Mouse (Mus musculus) hindbrain, postnatal 0 days (tissue): ENCODE measurements at regions not wholly inside any gene's neighbourhood (a gene's known extent, or its start where the extent isn't known, plus 50 kb on each side); places are given as distances from the start of the nearest gene placed in this dataset.

Experiments
- ATAC-seq: fragments of 200-750 bp; cut with Nextera tagmentation; 2 replicates; pipeline ENCODE4 v1.8.0; 2017; ENCODE audit warnings: mild to moderate bottlenecking, moderate TSS enrichment, moderate library complexity
- DNase-seq: peaks from one replicate; pipeline ENCODE4 v3.0.0-alpha.2; 2015; ENCODE audit warnings: low spot score
- H3K27ac ChIP-seq: fragments of 300-500 bp; sonication (generic); 2 replicates; pipeline ENCODE4 v1.5.1; 2014; ENCODE audit warnings: mild to moderate bottlenecking
- H3K27me3 ChIP-seq: fragments of 300-500 bp; sonication (generic); 2 replicates; pipeline ENCODE4 v1.6.1; 2014; ENCODE audit warnings: low read length, mixed read lengths; ENCODE audit not compliant: insufficient read depth
- H3K36me3 ChIP-seq: fragments of 300-500 bp; sonication (generic); 2 replicates; pipeline ENCODE4 v1.6.1; 2014; ENCODE audit warnings: low read length, mixed read lengths; ENCODE audit not compliant: insufficient read depth
- H3K4me1 ChIP-seq: fragments of 300-500 bp; sonication (generic); 2 replicates; pipeline ENCODE4 v1.6.1; 2014; ENCODE audit warnings: antibody characterized with exemption, low read length, mixed read lengths; ENCODE audit not compliant: insufficient read depth
- H3K4me2 ChIP-seq: fragments of 300-500 bp; sonication (generic); 2 replicates; pipeline ENCODE4 v1.6.1; 2014; ENCODE audit warnings: low read depth, mild to moderate bottlenecking, low read length, moderate library complexity, mixed read lengths
- H3K4me3 ChIP-seq: fragments of 300-500 bp; sonication (generic); 2 replicates; pipeline ENCODE4 v1.5.1; 2014; ENCODE audit warnings: low read length
- H3K9ac ChIP-seq: fragments of 300-500 bp; sonication (generic); replicated peaks from 2 replicates; pipeline ENCODE4 v1.6.1; 2014; ENCODE audit warnings: mild to moderate bottlenecking, low read length, moderate library complexity, mixed read lengths
- H3K9me3 ChIP-seq: fragments of 300-500 bp; sonication (generic); 2 replicates; pipeline ENCODE4 v1.6.1; 2016; ENCODE audit warnings: low read length, mixed read lengths
- CTCF ChIP-seq: IDR thresholded peaks from 2 replicates; pipeline ENCODE4 v1.5.1; 2016; ENCODE audit warnings: antibody characterized with exemption, control low read depth, low read depth
- WGBS: fragments of 180-500 bp; shearing (Covaris S2); extraction: QIAGEN DNeasy Blood & Tissue Kit; methylation state at CpG from one replicate; pipeline ENCODE4 v1.1.7; 2014; 5-methylcytosine and 5-hydroxymethylcytosine counted together

DNA sequence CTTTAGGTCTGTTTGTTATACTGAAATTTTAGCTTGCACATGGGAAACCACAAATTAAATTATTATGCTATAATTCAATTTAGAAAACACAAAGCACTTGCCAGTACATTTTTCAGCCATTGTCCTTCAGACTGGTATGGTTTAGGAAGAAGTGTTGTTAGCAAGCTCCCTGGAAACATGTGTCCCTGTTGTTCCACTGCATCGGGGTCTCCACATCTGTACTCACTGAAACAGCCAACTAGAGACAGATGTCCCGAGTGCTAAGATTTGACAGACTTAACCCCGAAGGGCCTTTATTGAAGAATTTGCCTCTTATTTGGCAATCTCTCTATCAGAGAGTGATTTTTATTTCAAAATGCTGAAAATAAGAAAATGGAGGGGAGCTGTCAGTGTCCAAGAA is 362.6 kb downstream of the Rfpl4b start:
- Histone ChIP-seq H3K9me3 (no peaks in the 10 kb centered on the region), H3K9ac (no peak overlapping the region), H3K4me3 (no peak overlapping the region), H3K4me1 (no peaks in the 10 kb centered on the region), H3K4me2 (no peak overlapping the region), H3K27ac (no peak overlapping the region), H3K36me3 (no peaks in the 10 kb centered on the region), H3K27me3 (no peaks in the 10 kb centered on the region)
- no peak for DNase-seq
- WGBS: 56% methylated on average over 3 of the region's 3 CpGs
- no peak for TF ChIP-seq CTCF
- no peak for ATAC-seq

DNA sequence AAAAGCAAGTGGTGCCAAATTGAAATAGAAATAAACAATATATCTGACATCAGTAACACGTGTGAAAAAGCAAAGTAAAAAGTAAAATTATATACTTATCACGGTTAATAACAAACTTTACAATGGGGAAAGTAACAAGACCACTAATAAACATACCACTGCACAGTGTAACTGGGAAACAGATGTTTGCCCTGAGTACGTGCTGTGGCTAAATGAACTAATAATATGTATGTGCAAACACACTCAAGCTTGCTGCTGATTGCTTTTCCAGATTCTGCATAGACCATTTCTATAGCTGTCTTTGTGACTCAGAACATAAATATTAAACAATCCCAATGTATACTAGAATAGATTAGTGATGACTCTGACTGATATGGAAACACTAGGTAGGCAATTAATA is 363.2 kb downstream of the Rfpl4b start:
- ATAC-seq (no peak), DNase-seq (no peak)
- 66% methylated on average over 3 of the region's 3 CpGs for WGBS
- no peaks in the 10 kb centered on the region for H3K36me3 ChIP-seq
- H3K9ac ChIP-seq: no peak overlapping the region
- H3K4me2 ChIP-seq: no peak overlapping the region
- no peaks in the 10 kb centered on the region for H3K4me1 ChIP-seq
- no peak overlapping the region for H3K27ac ChIP-seq
- H3K27me3 ChIP-seq: no peaks in the 10 kb centered on the region
- TF ChIP-seq CTCF: no peak
- no peaks in the 10 kb centered on the region for H3K9me3 ChIP-seq
- H3K4me3 ChIP-seq: no peak overlapping the region

DNA sequence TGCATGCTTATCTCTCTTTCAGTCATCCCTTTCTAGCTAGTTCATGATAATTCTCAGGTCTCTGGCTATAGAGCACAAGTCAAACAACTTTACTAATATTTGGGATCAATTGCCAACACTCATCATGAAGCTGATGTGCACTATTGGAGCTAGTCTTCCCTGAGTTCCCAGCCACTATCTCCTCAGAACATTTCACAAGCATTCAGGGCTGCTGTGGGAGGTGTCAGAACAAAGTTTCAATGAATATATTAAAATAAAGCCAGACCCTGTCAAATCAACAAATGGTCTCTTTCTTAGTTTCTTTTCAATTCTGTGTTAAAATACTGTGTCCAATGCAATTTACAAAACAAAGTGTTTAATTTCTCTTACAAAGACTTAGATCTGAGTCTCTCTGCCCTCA is 364.8 kb downstream of the Rfpl4b start:
- TF ChIP-seq CTCF: no peak
- DNase-seq: no peak
- Histone ChIP-seq H3K27me3 (no peaks in the 10 kb centered on the region), H3K9ac (no peak overlapping the region), H3K4me1 (no peaks in the 10 kb centered on the region), H3K36me3 (no peaks in the 10 kb centered on the region), H3K9me3 (no peaks in the 10 kb centered on the region), H3K4me3 (no peak overlapping the region), H3K27ac (no peak overlapping the region), H3K4me2 (no peak overlapping the region)
- no peak for ATAC-seq

DNA sequence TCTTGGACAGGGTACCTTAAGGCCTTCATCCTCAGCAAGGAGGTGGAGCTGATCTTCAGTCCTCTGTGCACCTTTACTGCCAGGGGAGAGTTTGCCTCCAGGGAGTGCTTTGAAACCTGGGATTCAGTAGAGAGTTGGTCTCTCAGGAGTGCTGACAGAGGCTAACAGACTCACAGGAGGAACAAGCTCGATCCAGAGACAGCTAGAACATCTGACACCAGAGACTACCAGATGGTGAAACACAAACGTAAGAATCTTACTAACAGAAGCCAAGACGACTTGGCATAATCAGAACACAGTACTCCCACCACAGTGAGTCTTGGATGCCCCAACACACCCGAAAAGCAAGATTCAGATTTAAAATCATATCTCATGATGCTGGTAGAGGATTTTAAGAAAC is 372.3 kb downstream of the Rfpl4b start:
- no peak overlapping the region for H3K4me2 ChIP-seq
- DNase-seq: no peak
- no peak for ATAC-seq
- H3K4me1 ChIP-seq: no peaks in the 10 kb centered on the region
- H3K36me3 ChIP-seq: no peaks in the 10 kb centered on the region
- no peak overlapping the region for H3K9ac ChIP-seq
- no peaks in the 10 kb centered on the region for H3K27me3 ChIP-seq
- TF ChIP-seq CTCF: no peak
- WGBS: 80% methylated on average over 4 of the region's 4 CpGs
- no peaks in the 10 kb centered on the region for H3K9me3 ChIP-seq
- no peak overlapping the region for H3K27ac ChIP-seq
- no peak overlapping the region for H3K4me3 ChIP-seq

DNA sequence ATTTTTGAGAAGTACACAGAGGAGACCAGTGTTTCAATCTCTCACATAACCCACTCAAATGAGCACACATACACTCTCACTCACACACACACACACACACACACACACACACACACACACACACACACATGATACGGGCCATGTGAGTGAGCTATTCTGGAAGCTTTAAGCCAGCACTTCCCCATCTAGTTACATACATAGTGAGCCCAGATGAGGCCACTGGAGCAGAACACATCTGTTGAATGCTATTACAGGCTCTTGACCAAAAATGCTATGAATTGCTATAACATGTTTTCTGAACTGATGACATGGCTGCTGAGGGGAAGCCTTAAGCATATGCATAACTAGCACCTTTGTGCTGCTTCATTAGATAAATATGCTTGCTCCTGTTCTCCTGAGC is 373.9 kb downstream of the Rfpl4b start:
- WGBS: 82% methylated on average over 1 of the region's 1 CpGs
- Histone ChIP-seq H3K9ac (no peak overlapping the region), H3K36me3 (no peaks in the 10 kb centered on the region), H3K27ac (no peak overlapping the region), H3K4me3 (no peak overlapping the region), H3K4me1 (no peaks in the 10 kb centered on the region), H3K9me3 (no peaks in the 10 kb centered on the region), H3K27me3 (no peaks in the 10 kb centered on the region), H3K4me2 (no peak overlapping the region)
- no peak for ATAC-seq
- TF ChIP-seq CTCF: no peak
- no peak for DNase-seq

DNA sequence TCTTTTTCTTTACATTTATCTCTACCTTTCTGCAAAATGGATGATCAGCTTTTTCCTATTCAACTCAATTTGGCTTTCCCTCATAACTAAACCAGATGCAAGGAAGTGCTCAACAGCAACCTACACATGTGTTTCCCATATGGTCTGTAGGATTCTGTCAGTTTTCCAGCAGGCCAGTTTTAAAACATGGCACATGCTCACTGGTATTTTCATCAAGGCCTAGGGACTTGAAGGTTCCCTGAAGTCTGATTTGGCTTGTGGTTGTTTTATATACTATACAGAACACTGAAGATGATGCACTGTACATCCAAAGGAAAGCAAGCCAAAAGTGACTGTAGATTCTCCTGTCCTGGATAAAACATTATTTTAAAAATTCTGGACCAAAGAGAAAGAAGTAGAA is 374.3 kb downstream of the Rfpl4b start:
- no peak overlapping the region for H3K4me3 ChIP-seq
- H3K9me3 ChIP-seq: no peaks in the 10 kb centered on the region
- no peak for TF ChIP-seq CTCF
- no peaks in the 10 kb centered on the region for H3K27me3 ChIP-seq
- no peak overlapping the region for H3K4me2 ChIP-seq
- no peaks in the 10 kb centered on the region for H3K36me3 ChIP-seq
- ATAC-seq (no peak), DNase-seq (no peak)
- H3K4me1 ChIP-seq: no peaks in the 10 kb centered on the region
- H3K27ac ChIP-seq: no peak overlapping the region
- no peak overlapping the region for H3K9ac ChIP-seq

DNA sequence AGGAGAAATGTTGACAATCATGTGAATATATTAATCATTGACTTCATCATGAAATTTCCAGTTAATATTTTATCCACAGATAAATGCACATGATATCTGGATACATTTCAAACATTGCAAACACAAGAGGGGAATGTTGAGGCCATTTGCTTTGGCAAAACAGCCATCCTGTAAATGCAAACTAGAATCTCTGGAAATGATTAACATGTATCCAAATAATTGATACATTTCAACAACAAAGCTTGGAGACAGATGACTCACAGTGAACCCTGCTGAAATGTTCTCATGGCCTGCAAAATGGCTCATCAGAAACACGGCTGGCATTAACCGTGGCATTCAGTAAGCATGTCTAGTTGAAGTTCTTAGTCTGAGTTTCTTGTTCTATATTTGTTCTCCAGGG is 382.3 kb downstream of the Rfpl4b start:
- Histone ChIP-seq H3K9ac (no peak overlapping the region), H3K4me3 (no peak overlapping the region), H3K9me3 (peaks cover 4% of the 10 kb centered on the region; the same call in 1 of the 2 replicates), H3K27me3 (no peaks in the 10 kb centered on the region), H3K27ac (no peak overlapping the region), H3K4me2 (no peak overlapping the region), H3K4me1 (no peaks in the 10 kb centered on the region), H3K36me3 (no peaks in the 10 kb centered on the region)
- no peak for DNase-seq
- 95% methylated on average over 2 of the region's 2 CpGs for WGBS
- ATAC-seq: no peak
- no peak for TF ChIP-seq CTCF
